Mouse (Mus musculus): Measurements from ENCODE around the gene Tmem210.

Tmem210 gene

GRCm38 (mm10) chr2:25265897-25266656 is 21.9 kb upstream of the Tmem210 start:
- no peak for DNase-seq (ENCODE audit: low spot score)

GRCm38 (mm10) chr2:25266720-25267119 is 21.2 kb upstream of the Tmem210 start:
- DNase-seq (ENCODE audit: low spot score): no peak

GRCm38 (mm10) chr2:25267241-25267640 is 20.7 kb upstream of the Tmem210 start:
- no peak for DNase-seq (ENCODE audit: low spot score)

GRCm38 (mm10) chr2:25267746-25268309 is 20.1 kb upstream of the Tmem210 start:
- DNase-seq (ENCODE audit: low spot score): no peak

GRCm38 (mm10) chr2:25271827-25272511 is 16.0 kb upstream of the Tmem210 start, which contains the start of the genes Ssna1 and Anapc2:
Gene Ssna1, minus strand, starts transcription at chr2:25272438.
Gene Anapc2, plus strand, starts transcription at chr2:25272478.
- peak; percentile 97 for DNase-seq (ENCODE audit: low spot score)

GRCm38 (mm10) chr2:25272515-25272914 is 15.4 kb upstream of the Tmem210 start:
- no peak for DNase-seq (ENCODE audit: low spot score)

- DNase-seq (ENCODE audit: low spot score): no peak
These were observed 14.9 kb upstream of the Tmem210 start for GRCm38 (mm10) chr2:25273010-25273409.

GRCm38 (mm10) chr2:25278928-25279882 is 8.7 kb upstream of the Tmem210 start:
- DNase-seq (ENCODE audit: low spot score): peak; percentile 86

- DNase-seq (ENCODE audit: low spot score): no peak
These were observed 2.4 kb upstream of the Tmem210 start for GRCm38 (mm10) chr2:25285551-25285950.

- DNase-seq (ENCODE audit: low spot score): no peak
These were observed 1.6 kb upstream of the Tmem210 start for GRCm38 (mm10) chr2:25286314-25286713.

GRCm38 (mm10) chr2:25286837-25287636 is 908 bp upstream of the Tmem210 start:
- DNase-seq (ENCODE audit: low spot score): no peak

- DNase-seq (ENCODE audit: low spot score): no peak
These were observed 895 bp downstream of the Tmem210 start for GRCm38 (mm10) chr2:25288734-25289345.

- DNase-seq (ENCODE audit: low spot score): no peak
These were observed 1.7 kb downstream of the Tmem210 start, which contains the start of gene Lrrc26 for GRCm38 (mm10) chr2:25289651-25290050. Gene Lrrc26, plus strand, starts transcription at chr2:25289915.

- DNase-seq (ENCODE audit: low spot score): no peak
These were observed 2.3 kb downstream of the Tmem210 start for GRCm38 (mm10) chr2:25290101-25290815.

- no peak for DNase-seq (ENCODE audit: low spot score)
These were observed 2.8 kb downstream of the Tmem210 start for GRCm38 (mm10) chr2:25290816-25291130.

GRCm38 (mm10) chr2:25291184-25292053 is 3.5 kb downstream of the Tmem210 start:
- DNase-seq (ENCODE audit: low spot score): no peak

GRCm38 (mm10) chr2:25292054-25292544 is 4.2 kb downstream of the Tmem210 start:
- no peak for DNase-seq (ENCODE audit: low spot score)

GRCm38 (mm10) chr2:25292856-25293255 is 4.9 kb downstream of the Tmem210 start:
- peak; percentile 60 for DNase-seq (ENCODE audit: low spot score)

- no peak for DNase-seq (ENCODE audit: low spot score)
These were observed 5.8 kb downstream of the Tmem210 start for GRCm38 (mm10) chr2:25293706-25294105.
